Mouse (Mus musculus) heart, embryonic 11.5 days (tissue): ENCODE results near the gene Alg5. TPM values are rescaled to one million over a fixed set of nuclear protein-coding genes. Genes with fewer than 3 reads are reported as not detected.
A peak's percentile ranks its signal among the peaks of the same experiment; 100 is the strongest.

ENCODE experiments used
- ATAC-seq: fragments of 200-750 bp; cut with Nextera tagmentation; replicated peaks from 2 replicates; pipeline ENCODE4 v1.8.0; 2017; ENCODE audit warnings: moderate library complexity; ENCODE audit not compliant: insufficient number of reproducible peaks, low FRiP score, low TSS enrichment
- H3K27ac ChIP-seq: fragments of 300-500 bp; sonication (generic); 2 replicates; pipeline ENCODE4 v1.5.1; 2014; ENCODE audit warnings: mild to moderate bottlenecking, low read depth, low read length
- H3K27me3 ChIP-seq: fragments of 300-500 bp; sonication (generic); 2 replicates; pipeline ENCODE4 v1.6.1; 2014; ENCODE audit warnings: mild to moderate bottlenecking, low read length, mixed read lengths; ENCODE audit not compliant: control insufficient read depth, insufficient read depth
- H3K36me3 ChIP-seq: fragments of 300-500 bp; sonication (generic); 2 replicates; pipeline ENCODE4 v1.6.1; 2014; ENCODE audit warnings: mild to moderate bottlenecking, low read length, moderate library complexity, mixed read lengths; ENCODE audit not compliant: control insufficient read depth, insufficient read depth
- H3K4me1 ChIP-seq: fragments of 300-500 bp; sonication (generic); 2 replicates; pipeline ENCODE4 v1.6.1; 2014; ENCODE audit warnings: low read length; ENCODE audit not compliant: control insufficient read depth, insufficient read depth
- H3K4me2 ChIP-seq: fragments of 300-500 bp; sonication (generic); 2 replicates; pipeline ENCODE4 v1.6.1; 2014; ENCODE audit warnings: mild to moderate bottlenecking, moderate library complexity
- H3K4me3 ChIP-seq: fragments of 300-500 bp; sonication (generic); 2 replicates; pipeline ENCODE4 v1.5.1; 2014; ENCODE audit warnings: low read depth, low read length
- H3K9ac ChIP-seq: fragments of 300-500 bp; sonication (generic); 2 replicates; pipeline ENCODE4 v1.6.1; 2014; ENCODE audit warnings: mild to moderate bottlenecking, low read depth, low read length, moderate library complexity
- H3K9me3 ChIP-seq: fragments of 300-500 bp; sonication (generic); replicated peaks from 2 replicates; pipeline ENCODE4 v1.6.1; 2016; ENCODE audit warnings: low read length; ENCODE audit not compliant: control insufficient read depth
- WGBS: fragments of 180-500 bp; shearing (Covaris S2); extraction: QIAGEN DNeasy Blood & Tissue Kit; methylation state at CpG from one replicate; pipeline ENCODE4 v1.1.7; 2014; ENCODE audit not compliant: insufficient replicate concordance; 5-methylcytosine and 5-hydroxymethylcytosine counted together
- polyA plus RNA-seq: library from polyadenylated mRNA; unstranded; fragments of >200 nt; fragmentation: Nextera tagmentation; extraction: Ambion mirVana; gene quantifications from 2 replicates; pipeline ENCODE4 v1.2.1, GENCODE M21; 2014

Alg5 gene
- polyA plus RNA-seq, 1 experiment from 2014 or later: 39.5 TPM

DNA sequence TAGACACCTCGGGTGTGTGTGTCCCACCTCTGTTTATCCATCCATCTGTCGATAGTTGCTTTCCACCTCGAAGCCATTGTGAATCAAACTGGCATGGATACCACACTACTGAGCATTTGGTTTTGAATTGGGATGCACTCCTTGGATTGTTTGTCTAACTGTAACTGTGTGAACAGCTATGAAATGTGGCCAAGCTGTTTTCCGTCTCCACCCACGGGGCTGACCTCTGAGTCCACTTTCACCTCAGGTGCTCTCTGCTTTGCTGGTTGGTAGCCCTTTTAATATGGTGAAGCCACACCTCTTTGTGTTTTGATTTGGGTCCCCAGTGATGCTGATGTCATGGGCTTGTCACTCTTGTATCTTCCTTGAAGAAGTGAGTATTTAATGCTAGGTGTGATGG is 31.5 kb downstream of the Alg5 start:
- H3K4me3 ChIP-seq: no peak overlapping the region
- H3K9ac ChIP-seq: no peak overlapping the region
- H3K27ac ChIP-seq: no peak overlapping the region
- H3K4me1 ChIP-seq: no peaks in the 10 kb centered on the region
- WGBS: 75% methylated on average over 5 of the region's 5 CpGs
- no peaks in the 10 kb centered on the region for H3K9me3 ChIP-seq
- no peak overlapping the region for H3K4me2 ChIP-seq
- no peaks in the 10 kb centered on the region for H3K36me3 ChIP-seq
- no peak for ATAC-seq
- H3K27me3 ChIP-seq: no peaks in the 10 kb centered on the region

DNA sequence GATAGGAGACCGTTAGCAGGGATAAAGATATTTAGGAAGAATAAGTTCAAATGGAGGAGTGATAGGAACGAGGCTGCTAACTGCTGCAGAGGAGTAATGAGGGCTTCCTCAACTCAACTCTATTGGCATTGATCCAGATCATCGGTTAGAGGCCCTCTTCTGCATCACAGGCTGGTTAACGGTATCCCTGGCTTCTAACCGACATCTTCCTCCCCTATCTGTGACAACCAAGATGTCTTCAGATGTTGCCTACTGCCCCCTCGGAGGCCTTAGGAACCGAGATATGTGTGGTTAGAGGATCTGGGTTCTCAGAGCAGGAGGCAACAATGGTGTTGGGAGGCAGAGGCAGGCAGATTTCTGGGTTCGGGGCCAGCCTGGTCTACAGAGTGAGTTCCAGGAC is 33.3 kb downstream of the Alg5 start:
- no peaks in the 10 kb centered on the region for H3K4me1 ChIP-seq
- H3K27ac ChIP-seq: no peak overlapping the region
- H3K9ac ChIP-seq: no peak overlapping the region
- H3K36me3 ChIP-seq: no peaks in the 10 kb centered on the region
- no peak overlapping the region for H3K4me2 ChIP-seq
- no peak for ATAC-seq
- H3K27me3 ChIP-seq: no peaks in the 10 kb centered on the region
- H3K4me3 ChIP-seq: no peak overlapping the region
- WGBS: 83% methylated on average over 8 of the region's 8 CpGs
- H3K9me3 ChIP-seq: peaks cover 3% of the 10 kb centered on the region

DNA sequence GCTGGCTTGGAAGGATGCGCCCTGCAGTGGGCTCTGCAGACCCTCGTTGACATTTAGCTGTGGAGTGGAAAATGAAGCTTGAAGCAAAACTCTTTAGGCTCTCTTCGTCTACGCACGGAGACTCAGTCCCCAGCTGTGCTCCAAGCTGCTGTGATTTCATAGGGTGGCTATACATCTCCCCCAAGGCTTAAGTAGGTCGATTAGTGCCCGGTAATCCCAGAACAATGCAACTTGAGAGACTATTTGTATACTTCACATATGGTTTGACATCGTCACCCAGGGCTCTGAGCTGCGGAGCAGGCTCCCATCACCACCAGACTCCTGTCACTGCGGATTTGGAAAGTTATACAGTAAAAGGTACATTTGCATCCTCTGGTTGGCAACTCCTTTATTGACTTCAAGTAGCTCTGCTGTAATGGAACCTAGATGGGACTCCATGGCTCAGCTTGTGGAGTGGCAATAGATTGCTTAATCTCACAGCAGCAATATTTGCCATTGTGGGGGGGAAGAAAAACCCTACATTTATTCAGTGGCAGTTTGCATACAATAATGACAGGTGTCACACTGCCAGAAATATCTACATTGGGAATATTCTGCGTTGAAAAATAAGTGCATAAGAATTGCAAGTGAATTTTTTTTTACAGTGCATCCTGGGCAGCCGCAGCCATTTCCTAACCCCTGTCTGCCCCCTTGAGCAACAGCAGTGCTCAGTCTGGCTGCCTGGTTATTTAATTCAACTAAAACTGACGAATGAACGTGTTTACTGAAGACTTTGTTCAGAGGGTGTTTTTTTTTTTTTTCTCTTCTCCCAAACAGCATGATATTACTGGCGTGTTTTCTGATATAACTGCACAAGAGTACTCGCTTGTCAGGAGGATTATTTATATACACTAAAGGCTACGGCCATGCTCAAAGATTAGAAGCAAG is 34.3 kb downstream of the Alg5 start:
- Histone ChIP-seq H3K4me3 (no peak overlapping the region), H3K9me3 (peaks cover 5% of the 10 kb centered on the region), H3K27me3 (no peaks in the 10 kb centered on the region), H3K9ac (no peak overlapping the region), H3K27ac (no peak overlapping the region), H3K36me3 (no peaks in the 10 kb centered on the region), H3K4me1 (no peaks in the 10 kb centered on the region), H3K4me2 (no peak overlapping the region)
- no peak for ATAC-seq
- 73% methylated on average over 17 of the region's 17 CpGs for WGBS

DNA sequence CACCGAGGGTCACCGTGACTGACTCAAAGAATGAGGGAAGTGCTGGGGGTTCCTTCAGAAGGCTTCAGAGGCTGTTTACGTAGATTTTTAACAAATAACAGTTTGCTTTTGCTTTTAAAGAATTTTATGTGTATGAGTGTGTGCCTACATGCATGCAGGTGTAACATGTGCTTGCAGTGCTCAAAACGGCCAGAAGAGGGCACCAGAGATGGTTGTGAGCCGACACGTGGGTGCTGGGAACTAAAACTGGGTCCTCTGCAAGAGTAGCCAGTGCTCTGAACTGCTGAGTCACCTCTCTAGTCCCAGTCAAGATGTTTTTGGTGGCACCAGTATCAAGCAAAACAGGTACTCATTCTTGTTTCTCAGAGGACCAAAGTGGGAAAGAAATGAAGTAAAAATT is 38.3 kb downstream of the Alg5 start:
- no peak overlapping the region for H3K9ac ChIP-seq
- H3K27ac ChIP-seq: no peak overlapping the region
- WGBS: 82% methylated on average over 6 of the region's 6 CpGs
- H3K36me3 ChIP-seq: no peaks in the 10 kb centered on the region
- no peak for ATAC-seq
- no peaks in the 10 kb centered on the region for H3K27me3 ChIP-seq
- H3K4me2 ChIP-seq: no peak overlapping the region
- H3K4me3 ChIP-seq: no peak overlapping the region
- H3K4me1 ChIP-seq: no peaks in the 10 kb centered on the region
- peaks cover 5% of the 10 kb centered on the region for H3K9me3 ChIP-seq

DNA sequence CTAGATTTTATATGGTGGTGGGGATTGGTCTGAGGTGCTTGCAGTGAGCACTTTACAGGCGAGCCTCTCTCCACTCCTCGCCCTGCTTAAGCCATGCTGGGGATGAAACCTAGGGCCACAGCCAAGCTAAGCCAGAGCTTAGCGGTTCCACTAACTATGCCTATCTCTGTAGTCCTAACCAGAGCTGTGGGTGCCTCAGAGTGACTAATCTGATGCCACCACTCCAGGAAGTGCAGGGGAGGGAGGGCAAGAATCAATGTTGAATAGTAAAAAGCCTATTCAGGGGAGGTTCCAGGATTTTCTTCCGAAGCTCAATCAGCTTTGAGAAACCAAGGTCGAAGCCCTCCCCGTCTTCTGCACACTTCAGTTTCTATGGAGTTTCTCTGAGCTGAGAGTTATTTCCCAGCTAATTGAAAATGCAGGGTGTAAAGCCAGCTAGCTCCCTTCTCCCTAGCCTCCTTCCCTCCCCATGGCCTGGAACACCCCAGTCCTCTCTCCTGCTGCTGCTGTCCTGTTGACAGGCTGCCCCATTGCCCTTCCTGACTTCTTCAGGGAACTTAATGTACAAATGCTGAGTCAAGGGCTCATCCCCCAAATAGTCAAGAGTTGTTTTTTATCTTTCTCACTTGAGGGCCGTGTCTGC is 40.8 kb downstream of the Alg5 start:
- 53% methylated on average over 7 of the region's 7 CpGs for WGBS
- no peak for ATAC-seq
- H3K4me1 ChIP-seq: no peaks in the 10 kb centered on the region

DNA sequence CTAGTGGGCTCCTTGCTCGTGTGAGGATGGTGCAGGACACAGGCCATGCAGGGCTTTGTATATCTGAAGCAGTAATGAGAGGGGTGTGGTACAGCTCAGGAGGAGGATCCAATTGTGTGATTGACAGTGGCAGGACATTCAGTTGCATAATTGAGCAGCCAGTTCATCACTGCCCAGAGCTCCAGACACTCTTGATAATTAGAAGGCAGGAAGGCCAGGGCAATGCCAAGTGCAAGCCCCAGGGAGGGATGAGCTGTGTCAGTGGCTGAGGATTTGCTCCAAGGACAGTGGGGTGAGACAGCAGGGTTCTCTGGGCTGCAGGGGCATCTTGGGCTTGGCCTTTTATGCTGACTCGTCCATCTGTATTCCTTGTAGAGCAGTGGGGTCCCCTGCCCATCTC is 55.3 kb downstream of the Alg5 start:
- Histone ChIP-seq H3K27me3 (no peaks in the 10 kb centered on the region), H3K9ac (no peak overlapping the region), H3K9me3 (peaks cover 3% of the 10 kb centered on the region), H3K36me3 (peaks cover 6% of the 10 kb centered on the region), H3K4me1 (peaks cover 4% of the 10 kb centered on the region; the same call in 1 of the 2 replicates), H3K4me2 (no peak overlapping the region), H3K27ac (no peak overlapping the region), H3K4me3 (no peak overlapping the region)
- WGBS: 50% methylated on average over 2 of the region's 2 CpGs
- ATAC-seq: no peak

More for the DNA sequence above, 40.8 kb downstream of the Alg5 start:
- Histone ChIP-seq H3K36me3 (no peaks in the 10 kb centered on the region), H3K9me3 (peaks cover 5% of the 10 kb centered on the region), H3K27me3 (no peaks in the 10 kb centered on the region), H3K27ac (no peak overlapping the region), H3K4me2 (no peak overlapping the region), H3K4me3 (no peak overlapping the region), H3K9ac (no peak overlapping the region)

DNA sequence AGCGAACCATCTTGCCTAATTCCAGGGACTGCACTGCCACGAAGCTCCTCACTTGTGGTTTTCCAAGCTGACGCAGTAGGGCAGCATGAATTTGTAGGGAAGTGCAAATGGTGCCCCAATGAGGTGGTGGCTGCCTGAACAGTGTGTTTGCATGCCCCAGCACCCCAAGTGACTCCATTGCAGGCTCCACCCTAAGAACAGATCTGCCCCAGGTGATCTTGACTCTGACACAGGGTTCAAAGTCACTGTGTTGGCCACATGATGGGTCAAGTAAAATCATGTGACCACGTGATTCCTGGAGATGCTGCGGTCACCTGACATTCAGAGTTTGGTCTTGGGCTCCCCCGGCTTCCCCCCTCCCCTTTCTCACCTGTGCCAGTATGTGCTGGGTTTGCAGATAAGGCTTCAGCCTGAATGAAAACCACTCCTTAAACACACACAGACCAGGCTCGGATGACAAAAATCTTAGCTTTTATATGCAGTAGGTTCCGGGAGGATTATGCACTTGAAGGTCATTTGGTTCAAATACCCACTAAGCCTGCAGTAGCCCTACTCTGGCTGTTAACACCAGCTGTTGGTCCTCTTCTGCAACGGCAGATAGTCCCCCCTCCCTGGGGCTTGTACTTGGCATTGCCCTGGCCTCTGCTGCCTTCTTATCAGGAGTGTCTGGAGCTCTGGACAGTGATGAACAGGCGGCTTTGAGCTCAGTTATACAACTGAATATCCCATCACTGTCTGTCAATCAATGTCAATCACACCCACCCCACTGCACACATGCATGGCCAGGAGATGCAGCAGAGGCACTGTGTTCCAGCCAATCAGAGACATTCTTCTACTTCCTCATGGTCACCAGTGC is 56.7 kb downstream of the Alg5 start:
- Histone ChIP-seq H3K9me3 (peaks cover 3% of the 10 kb centered on the region), H3K27ac (no peak overlapping the region), H3K9ac (no peak overlapping the region), H3K4me2 (no peak overlapping the region), H3K4me1 (peaks cover 4% of the 10 kb centered on the region; the same call in 1 of the 2 replicates), H3K4me3 (no peak overlapping the region), H3K27me3 (no peaks in the 10 kb centered on the region), H3K36me3 (peaks cover 6% of the 10 kb centered on the region; the same call in 1 of the 2 replicates)
- ATAC-seq: peak; percentile 12; the same call in 1 of the 2 replicates
- 56% methylated on average over 10 of the region's 10 CpGs for WGBS

DNA sequence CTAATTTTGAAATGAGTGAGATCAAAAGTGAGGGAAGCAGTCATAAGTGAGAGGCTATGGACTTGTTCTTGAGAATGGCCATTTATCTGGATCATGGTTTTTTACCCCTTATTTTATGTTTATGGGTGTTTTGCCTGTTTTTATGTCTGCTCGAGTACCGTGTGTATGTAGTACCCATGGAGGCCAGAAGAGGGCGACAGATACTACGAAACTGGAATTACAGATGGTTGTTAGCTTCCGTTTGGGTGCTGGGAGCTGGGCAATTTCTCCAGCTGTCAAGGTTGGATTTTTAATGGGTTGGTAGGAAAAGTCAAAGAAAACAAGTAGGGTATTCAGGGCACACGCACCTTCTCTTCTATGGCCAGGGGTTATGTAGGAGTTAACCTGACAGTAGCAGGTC is 58.4 kb downstream of the Alg5 start:
- peaks cover 4% of the 10 kb centered on the region; the same call in 1 of the 2 replicates for H3K4me1 ChIP-seq
- H3K9ac ChIP-seq: no peak overlapping the region
- H3K27ac ChIP-seq: no peak overlapping the region
- no peak for ATAC-seq
- H3K36me3 ChIP-seq: peaks cover 6% of the 10 kb centered on the region; the same call in 1 of the 2 replicates
- no peaks in the 10 kb centered on the region for H3K27me3 ChIP-seq
- no peak overlapping the region for H3K4me3 ChIP-seq
- peaks cover 3% of the 10 kb centered on the region for H3K9me3 ChIP-seq
- H3K4me2 ChIP-seq: no peak overlapping the region
- 85% methylated on average over 6 of the region's 6 CpGs for WGBS
